Mouse (Mus musculus): Measurements from ENCODE around the gene Esrrg. TPM values are rescaled to one million over a fixed set of nuclear protein-coding genes. Genes with fewer than 3 reads are reported as not detected.

The Esrrg gene
- total and polyA plus RNA-seq, 3 experiments, result 0.05 TPM; not detected in 2

- H3K4me3 ChIP-seq (ENCODE audit: low read depth, low read length), result no peak overlapping the region
- peaks cover 35% of the 10 kb centered on the region for H3K9me3 ChIP-seq (replicated peaks)
- ATAC-seq (ENCODE audit: extremely low read depth, insufficient number of reproducible peaks, low FRiP score, poor library complexity, severe bottlenecking), result no peak
- no peaks in the 10 kb centered on the region for H3K4me1 ChIP-seq (ENCODE audit: insufficient read depth, low read depth, low read length)
- DNase-seq (ENCODE audit: low spot score), result no peak
- TF ChIP-seq GATA1 (IDR thresholded peaks at IDR 0.05; ENCODE audit: borderline replicate concordance, low read length) (no peak), GATA2 (IDR thresholded peaks at IDR 0.05; ENCODE audit: borderline replicate concordance, low read depth, low read length) (no peak), TAL1 (conservative IDR thresholded peaks at IDR 0.05; ENCODE audit: low read depth, low read length) (no peak), POLR2AphosphoS5 (IDR thresholded peaks at IDR 0.05; ENCODE audit: insufficient replicate concordance, low read depth, low read length) (no peak), CTCF (IDR thresholded peaks at IDR 0.05; ENCODE audit: low read depth, low read length) (no peak)
- no peaks in the 10 kb centered on the region for H3K27me3 ChIP-seq (ENCODE audit: insufficient read depth, low read length)
- H3K36me3 ChIP-seq (replicated peaks), result no peaks in the 10 kb centered on the region
Observed at GRCm38 (mm10) chr1:187749294-187749693, 140.7 kb downstream of the Esrrg start.

- Histone ChIP-seq H3K4me1 (ENCODE audit: insufficient read depth, low read depth, low read length) (no peaks in the 10 kb centered on the region), H3K4me3 (ENCODE audit: low read depth, low read length) (no peak overlapping the region), H3K36me3 (replicated peaks) (no peaks in the 10 kb centered on the region), H3K27me3 (ENCODE audit: insufficient read depth, low read length) (no peaks in the 10 kb centered on the region), H3K9me3 (replicated peaks) (peaks cover 36% of the 10 kb centered on the region)
- no peak for TF ChIP-seq GATA1 (IDR thresholded peaks at IDR 0.05; ENCODE audit: borderline replicate concordance, low read length)
- TF ChIP-seq POLR2AphosphoS5 (IDR thresholded peaks at IDR 0.05; ENCODE audit: insufficient replicate concordance, low read depth, low read length), result no peak
- TF ChIP-seq TAL1 (conservative IDR thresholded peaks at IDR 0.05; ENCODE audit: low read depth, low read length), result no peak
- no peak for TF ChIP-seq GATA2 (IDR thresholded peaks at IDR 0.05; ENCODE audit: borderline replicate concordance, low read depth, low read length)
- ATAC-seq (ENCODE audit: extremely low read depth, insufficient number of reproducible peaks, low FRiP score, poor library complexity, severe bottlenecking) (no peak), DNase-seq (ENCODE audit: low spot score) (no peak)
Observed at GRCm38 (mm10) chr1:187749931-187750330, 141.3 kb downstream of the Esrrg start.

GRCm38 (mm10) chr1:187755528-187755927 lies 146.9 kb downstream of the Esrrg start:
- peaks cover 49% of the 10 kb centered on the region for H3K9me3 ChIP-seq (replicated peaks)
- DNase-seq (ENCODE audit: low spot score) (no peak), ATAC-seq (ENCODE audit: extremely low read depth, insufficient number of reproducible peaks, low FRiP score, poor library complexity, severe bottlenecking) (no peak)
- no peak for TF ChIP-seq POLR2AphosphoS5 (IDR thresholded peaks at IDR 0.05; ENCODE audit: insufficient replicate concordance, low read depth, low read length)
- no peak for TF ChIP-seq GATA1 (IDR thresholded peaks at IDR 0.05; ENCODE audit: borderline replicate concordance, low read length)
- no peak for TF ChIP-seq CTCF (IDR thresholded peaks at IDR 0.05; ENCODE audit: low read depth, low read length)
- TF ChIP-seq TAL1 (conservative IDR thresholded peaks at IDR 0.05; ENCODE audit: low read depth, low read length), result no peak
- no peak for TF ChIP-seq GATA2 (IDR thresholded peaks at IDR 0.05; ENCODE audit: borderline replicate concordance, low read depth, low read length)
- no peaks in the 10 kb centered on the region for H3K36me3 ChIP-seq (replicated peaks)
- H3K4me1 ChIP-seq (ENCODE audit: insufficient read depth, low read depth, low read length), result no peaks in the 10 kb centered on the region
- no peak overlapping the region for H3K4me3 ChIP-seq (ENCODE audit: low read depth, low read length)
- no peaks in the 10 kb centered on the region for H3K27me3 ChIP-seq (ENCODE audit: insufficient read depth, low read length)

- Histone ChIP-seq H3K4me3 (ENCODE audit: low read depth, low read length) (no peak overlapping the region), H3K4me1 (ENCODE audit: insufficient read depth, low read depth, low read length) (no peaks in the 10 kb centered on the region), H3K27me3 (ENCODE audit: insufficient read depth, low read length) (no peaks in the 10 kb centered on the region), H3K36me3 (replicated peaks) (no peaks in the 10 kb centered on the region), H3K9me3 (replicated peaks) (peaks cover 49% of the 10 kb centered on the region)
- TF ChIP-seq POLR2AphosphoS5 (IDR thresholded peaks at IDR 0.05; ENCODE audit: insufficient replicate concordance, low read depth, low read length), result no peak
- no peak for TF ChIP-seq TAL1 (conservative IDR thresholded peaks at IDR 0.05; ENCODE audit: low read depth, low read length)
- TF ChIP-seq GATA2 (IDR thresholded peaks at IDR 0.05; ENCODE audit: borderline replicate concordance, low read depth, low read length), result no peak
- no peak for TF ChIP-seq GATA1 (IDR thresholded peaks at IDR 0.05; ENCODE audit: borderline replicate concordance, low read length)
- TF ChIP-seq CTCF (IDR thresholded peaks at IDR 0.05; ENCODE audit: low read depth, low read length), result no peak
- DNase-seq (ENCODE audit: low spot score) (no peak), ATAC-seq (ENCODE audit: extremely low read depth, insufficient number of reproducible peaks, low FRiP score, poor library complexity, severe bottlenecking) (no peak)
Observed at GRCm38 (mm10) chr1:187757981-187758380, 149.4 kb downstream of the Esrrg start.

GRCm38 (mm10) chr1:187758546-187758945 lies 150.0 kb downstream of the Esrrg start:
- ATAC-seq (ENCODE audit: extremely low read depth, insufficient number of reproducible peaks, low FRiP score, poor library complexity, severe bottlenecking) (no peak), DNase-seq (ENCODE audit: low spot score) (no peak)
- H3K4me1 ChIP-seq (ENCODE audit: insufficient read depth, low read depth, low read length), result no peaks in the 10 kb centered on the region
- peaks cover 49% of the 10 kb centered on the region for H3K9me3 ChIP-seq (replicated peaks)
- H3K36me3 ChIP-seq (replicated peaks), result no peaks in the 10 kb centered on the region
- no peak overlapping the region for H3K4me3 ChIP-seq (ENCODE audit: low read depth, low read length)
- no peaks in the 10 kb centered on the region for H3K27me3 ChIP-seq (ENCODE audit: insufficient read depth, low read length)
- TF ChIP-seq TAL1 (conservative IDR thresholded peaks at IDR 0.05; ENCODE audit: low read depth, low read length), result no peak

GRCm38 (mm10) chr1:187759536-187759935 lies 150.9 kb downstream of the Esrrg start:
- Histone ChIP-seq H3K4me3 (ENCODE audit: low read depth, low read length) (no peak overlapping the region), H3K9me3 (replicated peaks) (peaks cover 46% of the 10 kb centered on the region), H3K4me1 (ENCODE audit: insufficient read depth, low read depth, low read length) (no peaks in the 10 kb centered on the region), H3K27me3 (ENCODE audit: insufficient read depth, low read length) (no peaks in the 10 kb centered on the region), H3K36me3 (replicated peaks) (no peaks in the 10 kb centered on the region)
- ATAC-seq (ENCODE audit: extremely low read depth, insufficient number of reproducible peaks, low FRiP score, poor library complexity, severe bottlenecking) (no peak), DNase-seq (ENCODE audit: low spot score) (no peak)
- TF ChIP-seq GATA1 (IDR thresholded peaks at IDR 0.05; ENCODE audit: borderline replicate concordance, low read length), result no peak
- TF ChIP-seq TAL1 (conservative IDR thresholded peaks at IDR 0.05; ENCODE audit: low read depth, low read length), result no peak
- TF ChIP-seq CTCF (IDR thresholded peaks at IDR 0.05; ENCODE audit: low read depth, low read length), result no peak
- no peak for TF ChIP-seq GATA2 (IDR thresholded peaks at IDR 0.05; ENCODE audit: borderline replicate concordance, low read depth, low read length)
- no peak for TF ChIP-seq POLR2AphosphoS5 (IDR thresholded peaks at IDR 0.05; ENCODE audit: insufficient replicate concordance, low read depth, low read length)
